Mouse (Mus musculus): ENCODE measurements around the gene Map4k1. TPM values are rescaled to one million over a fixed set of nuclear protein-coding genes. Genes with fewer than 3 reads are reported as not detected.

Gene Map4k1
- polyA plus RNA-seq (2015; fragmentation: Nextera tagmentation; extraction: Ambion mirVana): 9.0 and 9.6 TPM in 2 replicates

GRCm38 (mm10) chr7:28981651-28982273 lies at the start of gene Map4k1, which contains the start of gene Eif3k:
Map4k1 (plus strand) TSS chr7:28982050.
Eif3k (minus strand) TSS chr7:28981864.
- Histone ChIP-seq H3K4me3 (replicated peaks) (peak within 1 kb of the TSS; percentile 68), H3K9ac (peak within 1 kb of the TSS; percentile 67), H3K4me1 (peaks cover 26% of the 10 kb centered on the region), H3K9me3 (replicated peaks) (no peaks in the 10 kb centered on the region), H3K36me3 (peaks cover 32% of the 10 kb centered on the region), H3K4me2 (peak within 1 kb of the TSS; percentile 86), H3K27me3 (no peaks in the 10 kb centered on the region), H3K27ac (peak within 1 kb of the TSS; percentile 91)
- WGBS: under 1% methylated on average over 36 of the region's 36 CpGs
- ATAC-seq (replicated peaks; ENCODE audit: low FRiP score): peak; percentile 95

GRCm38 (mm10) chr7:28932421-28933041 lies 49.3 kb upstream of the Map4k1 start:
- 72% methylated on average over 6 of the region's 6 CpGs for WGBS
- H3K9me3 ChIP-seq (replicated peaks): no peaks in the 10 kb centered on the region
- H3K4me3 ChIP-seq (replicated peaks): no peak overlapping the region
- H3K27me3 ChIP-seq: no peaks in the 10 kb centered on the region
- ATAC-seq (replicated peaks; ENCODE audit: low FRiP score): no peak
- H3K9ac ChIP-seq: no peak overlapping the region
- H3K4me2 ChIP-seq: no peak overlapping the region
- peaks cover 6% of the 10 kb centered on the region; the same call in 1 of the 2 replicates for H3K36me3 ChIP-seq
- peaks cover 77% of the 10 kb centered on the region for H3K4me1 ChIP-seq
- H3K27ac ChIP-seq: peak overlapping the region; percentile 93

- Histone ChIP-seq H3K27me3 (no peaks in the 10 kb centered on the region), H3K4me1 (peaks cover 80% of the 10 kb centered on the region), H3K9ac (no peak overlapping the region), H3K4me2 (no peak overlapping the region), H3K36me3 (peaks cover 6% of the 10 kb centered on the region; the same call in 1 of the 2 replicates), H3K27ac (0 out of 2 replicates have a peak overlapping the region, but pooled peaks have one; percentile 14), H3K9me3 (replicated peaks) (no peaks in the 10 kb centered on the region), H3K4me3 (replicated peaks) (no peak overlapping the region)
- ATAC-seq (replicated peaks; ENCODE audit: low FRiP score): no peak
- 87% methylated on average over 2 of the region's 2 CpGs for WGBS
These were observed 48.0 kb upstream of the Map4k1 start for GRCm38 (mm10) chr7:28933825-28934224.

- Histone ChIP-seq H3K27me3 (no peaks in the 10 kb centered on the region), H3K36me3 (peaks cover 6% of the 10 kb centered on the region; the same call in 1 of the 2 replicates), H3K4me1 (peaks cover 80% of the 10 kb centered on the region), H3K4me3 (replicated peaks) (no peak overlapping the region), H3K4me2 (no peak overlapping the region), H3K27ac (peak overlapping the region; percentile 63), H3K9ac (no peak overlapping the region), H3K9me3 (replicated peaks) (no peaks in the 10 kb centered on the region)
- ATAC-seq (replicated peaks; ENCODE audit: low FRiP score): no peak
- WGBS: 43% methylated on average over 4 of the region's 4 CpGs
These were observed 45.1 kb upstream of the Map4k1 start for GRCm38 (mm10) chr7:28936787-28937186.

GRCm38 (mm10) chr7:28938654-28939053 lies 43.2 kb upstream of the Map4k1 start:
- ATAC-seq (replicated peaks; ENCODE audit: low FRiP score): no peak
- Histone ChIP-seq H3K4me1 (peaks cover 86% of the 10 kb centered on the region), H3K36me3 (peaks cover 10% of the 10 kb centered on the region; the same call in 1 of the 2 replicates), H3K4me3 (replicated peaks) (no peak overlapping the region), H3K4me2 (no peak overlapping the region), H3K9me3 (replicated peaks) (no peaks in the 10 kb centered on the region), H3K27ac (peak overlapping the region; percentile 86), H3K9ac (no peak overlapping the region), H3K27me3 (no peaks in the 10 kb centered on the region)
- WGBS: 78% methylated on average over 4 of the region's 4 CpGs

GRCm38 (mm10) chr7:28939418-28940183 lies 42.2 kb upstream of the Map4k1 start:
- Histone ChIP-seq H3K27me3 (no peaks in the 10 kb centered on the region), H3K4me1 (peaks cover 90% of the 10 kb centered on the region), H3K4me3 (replicated peaks) (no peak overlapping the region), H3K4me2 (no peak overlapping the region), H3K36me3 (peaks cover 9% of the 10 kb centered on the region; the same call in 1 of the 2 replicates), H3K9ac (peak overlapping the region; percentile 32; the same call in 1 of the 2 replicates), H3K27ac (peak overlapping the region; percentile 86), H3K9me3 (replicated peaks) (no peaks in the 10 kb centered on the region)
- 49% methylated on average over 7 of the region's 7 CpGs for WGBS
- ATAC-seq (replicated peaks; ENCODE audit: low FRiP score): 0 out of 2 replicates have a peak, but pooled peaks have one; percentile 46

GRCm38 (mm10) chr7:28941129-28941528 lies 40.7 kb upstream of the Map4k1 start:
- Histone ChIP-seq H3K9ac (peak overlapping the region; percentile 22; the same call in 1 of the 2 replicates), H3K4me2 (no peak overlapping the region), H3K9me3 (replicated peaks) (no peaks in the 10 kb centered on the region), H3K27me3 (no peaks in the 10 kb centered on the region), H3K4me3 (replicated peaks) (no peak overlapping the region), H3K36me3 (peaks cover 9% of the 10 kb centered on the region; the same call in 1 of the 2 replicates), H3K27ac (peak overlapping the region; percentile 86), H3K4me1 (peaks cover 94% of the 10 kb centered on the region)
- no peak for ATAC-seq (replicated peaks; ENCODE audit: low FRiP score)
- 64% methylated on average over 4 of the region's 4 CpGs for WGBS

- no peaks in the 10 kb centered on the region for H3K27me3 ChIP-seq
- no peaks in the 10 kb centered on the region for H3K9me3 ChIP-seq (replicated peaks)
- 51% methylated on average over 4 of the region's 4 CpGs for WGBS
- no peak overlapping the region for H3K4me2 ChIP-seq
- no peak for ATAC-seq (replicated peaks; ENCODE audit: low FRiP score)
- H3K4me3 ChIP-seq (replicated peaks): no peak overlapping the region
- H3K36me3 ChIP-seq: peaks cover 9% of the 10 kb centered on the region; the same call in 1 of the 2 replicates
- H3K27ac ChIP-seq: peak overlapping the region; percentile 86
- no peak overlapping the region for H3K9ac ChIP-seq
- peaks cover 94% of the 10 kb centered on the region for H3K4me1 ChIP-seq
These were observed 40.3 kb upstream of the Map4k1 start for GRCm38 (mm10) chr7:28941542-28941941.

- ATAC-seq (replicated peaks; ENCODE audit: low FRiP score): no peak
- no peaks in the 10 kb centered on the region for H3K27me3 ChIP-seq
- WGBS: 52% methylated on average over 5 of the region's 5 CpGs
- H3K9ac ChIP-seq: no peak overlapping the region
- H3K4me1 ChIP-seq: peaks cover 97% of the 10 kb centered on the region
- H3K36me3 ChIP-seq: peaks cover 9% of the 10 kb centered on the region; the same call in 1 of the 2 replicates
- no peaks in the 10 kb centered on the region for H3K9me3 ChIP-seq (replicated peaks)
- peak overlapping the region; percentile 86 for H3K27ac ChIP-seq
- H3K4me3 ChIP-seq (replicated peaks): no peak overlapping the region
- no peak overlapping the region for H3K4me2 ChIP-seq
These were observed 38.2 kb upstream of the Map4k1 start for GRCm38 (mm10) chr7:28943451-28944180.

GRCm38 (mm10) chr7:28944756-28945415 lies 37.0 kb upstream of the Map4k1 start:
- Histone ChIP-seq H3K4me3 (replicated peaks) (no peak overlapping the region), H3K27me3 (no peaks in the 10 kb centered on the region), H3K4me2 (peak overlapping the region; percentile 22), H3K4me1 (peaks cover 97% of the 10 kb centered on the region), H3K9me3 (replicated peaks) (no peaks in the 10 kb centered on the region), H3K27ac (peak overlapping the region; percentile 96), H3K36me3 (peaks cover 9% of the 10 kb centered on the region), H3K9ac (peak overlapping the region; percentile 24)
- peak; percentile 38 for ATAC-seq (replicated peaks; ENCODE audit: low FRiP score)
- WGBS: 32% methylated on average over 6 of the region's 6 CpGs
